Mouse (Mus musculus): Measurements from ENCODE around the gene Cdk5rap2.

Cdk5rap2 gene

DNA sequence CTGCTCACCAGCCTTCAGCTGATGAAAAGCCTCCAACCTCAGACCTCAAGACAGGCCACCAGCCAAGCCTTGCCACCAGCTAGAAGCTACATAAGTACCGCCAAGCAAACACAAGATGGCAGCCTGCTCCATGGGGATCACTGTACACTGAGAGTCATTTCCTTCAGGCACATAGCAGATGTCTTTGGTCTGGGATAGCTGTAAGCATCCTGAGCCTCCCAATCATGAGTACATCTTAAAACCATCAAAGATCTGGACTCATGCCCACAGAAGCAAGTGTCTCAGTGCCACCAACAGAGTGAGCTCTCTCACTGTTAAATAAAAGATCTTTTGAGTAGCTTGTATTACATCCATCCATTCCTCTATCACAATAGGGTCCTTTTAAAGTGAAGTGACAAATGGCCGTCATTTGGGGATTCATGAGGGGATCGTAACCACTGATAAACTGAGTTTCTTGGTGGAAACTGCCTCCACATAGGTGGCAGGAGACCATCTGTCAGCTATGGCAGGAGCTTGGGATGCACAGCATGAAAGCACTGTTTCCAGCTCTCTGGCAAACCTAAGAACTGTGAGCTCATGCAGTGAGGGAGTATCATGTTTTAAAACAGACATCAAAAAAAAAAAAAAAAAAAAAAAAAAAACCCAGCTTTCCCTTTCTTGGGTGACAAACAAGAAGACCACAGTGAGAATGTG is 150.4 kb downstream of the Cdk5rap2 start:
- DNase-seq = peak; percentile 73 to 85

DNA sequence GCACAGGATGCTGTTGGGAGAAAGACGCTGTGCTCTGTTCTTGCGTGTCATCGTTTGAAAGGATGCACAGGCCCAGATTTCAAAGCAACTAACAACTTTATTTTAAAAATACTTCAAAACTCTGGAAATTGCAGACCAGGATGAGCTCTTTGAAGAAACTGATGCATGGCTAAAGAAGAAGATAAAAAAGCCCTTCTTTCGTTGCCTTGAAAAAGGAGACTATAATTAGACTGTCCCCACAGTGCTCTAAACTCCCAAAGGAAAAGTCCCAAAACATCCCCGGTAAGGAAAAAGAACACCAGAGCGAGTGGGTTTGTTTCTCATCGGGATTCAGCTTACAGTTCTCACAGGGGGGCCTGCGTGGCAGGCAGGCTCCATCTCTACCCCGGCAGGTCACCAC is 151.4 kb downstream of the Cdk5rap2 start:
- DNase-seq = no peak

DNA sequence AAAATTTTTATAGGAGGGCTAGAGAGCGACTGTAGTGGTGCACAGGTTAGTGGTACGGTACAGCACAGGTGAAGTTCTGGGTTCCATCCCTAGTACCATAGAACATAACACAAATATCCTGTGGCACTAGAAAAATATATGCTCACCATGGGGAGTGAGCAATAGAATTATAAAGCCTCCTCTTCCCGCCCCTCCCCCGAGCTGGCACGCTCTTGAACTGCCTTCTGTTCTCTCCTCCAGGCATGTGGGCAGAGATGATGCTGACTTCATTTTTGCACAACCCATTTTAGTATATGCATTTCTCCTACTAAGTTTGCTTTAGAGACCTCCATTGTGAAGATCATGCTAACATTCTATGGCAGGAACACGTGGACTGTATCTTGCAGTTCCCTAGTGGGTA is 152.0 kb downstream of the Cdk5rap2 start:
- DNase-seq = peak; percentile 74 to 75

DNA sequence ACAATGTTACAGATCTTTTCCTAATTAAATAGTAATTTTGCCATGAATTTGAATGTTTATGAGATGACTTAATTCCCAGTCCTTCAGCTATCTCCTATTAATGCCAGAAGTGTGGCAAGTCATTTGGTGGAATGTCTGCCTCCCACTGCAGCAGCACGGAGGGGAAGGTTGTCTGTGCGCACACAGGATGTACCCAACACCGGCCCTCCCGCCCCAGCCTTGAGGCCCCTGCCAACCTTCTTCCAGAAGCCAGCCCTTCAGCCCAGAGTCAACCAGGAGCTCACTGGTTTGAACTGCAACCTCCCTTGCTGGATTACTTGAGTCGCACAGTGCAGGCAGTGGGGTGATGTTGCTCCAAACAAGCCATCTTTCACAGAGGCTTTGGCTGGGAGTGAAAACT is 158.5 kb downstream of the Cdk5rap2 start:
- DNase-seq = no peak

DNA sequence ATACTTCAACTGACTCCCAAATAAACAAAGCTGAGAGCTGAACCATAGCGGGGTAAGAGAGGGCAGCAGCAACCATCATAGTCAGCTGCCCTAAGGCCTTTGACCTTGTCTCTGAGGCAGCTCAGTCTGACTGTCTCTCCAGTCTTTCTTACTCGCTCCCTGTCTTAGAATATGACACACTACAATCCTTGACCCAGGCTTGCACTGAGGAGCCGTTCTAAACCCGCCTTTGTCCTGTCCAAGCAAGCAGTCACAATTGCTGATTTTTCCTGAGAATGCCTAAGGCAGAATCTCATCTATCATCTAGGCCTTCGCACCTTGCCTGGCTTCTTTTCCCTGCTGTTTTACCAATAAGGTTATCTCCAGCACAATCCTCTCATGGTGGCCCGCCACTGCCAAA is 164.5 kb downstream of the Cdk5rap2 start:
- no peak for DNase-seq

DNA sequence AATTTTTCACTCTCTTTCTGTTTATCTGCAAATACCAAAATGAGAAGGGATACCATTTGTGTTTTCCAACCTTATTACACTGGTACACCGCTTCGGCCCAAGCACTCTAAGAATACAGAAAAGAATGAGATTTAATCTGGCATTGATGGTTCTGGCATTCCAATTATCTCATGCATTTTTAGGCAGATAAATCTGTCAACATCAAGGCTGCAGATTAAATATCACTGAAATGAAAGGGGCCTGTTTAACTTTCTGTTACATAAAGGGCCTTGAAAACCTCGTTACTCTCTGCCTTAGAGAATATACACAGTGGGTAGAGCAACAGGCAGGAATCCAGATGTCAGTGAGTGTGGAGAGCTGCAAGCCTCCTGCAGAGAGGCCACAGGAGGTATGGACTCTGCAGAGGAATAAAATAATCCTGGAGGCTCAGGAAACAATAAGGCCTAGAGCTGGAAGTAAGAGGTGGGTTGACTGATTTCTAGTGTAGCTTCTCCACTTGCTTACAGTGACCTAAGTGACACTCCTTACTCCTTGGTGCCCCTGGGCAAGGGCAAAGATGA is 166.6 kb downstream of the Cdk5rap2 start:
- no peak for DNase-seq

DNA sequence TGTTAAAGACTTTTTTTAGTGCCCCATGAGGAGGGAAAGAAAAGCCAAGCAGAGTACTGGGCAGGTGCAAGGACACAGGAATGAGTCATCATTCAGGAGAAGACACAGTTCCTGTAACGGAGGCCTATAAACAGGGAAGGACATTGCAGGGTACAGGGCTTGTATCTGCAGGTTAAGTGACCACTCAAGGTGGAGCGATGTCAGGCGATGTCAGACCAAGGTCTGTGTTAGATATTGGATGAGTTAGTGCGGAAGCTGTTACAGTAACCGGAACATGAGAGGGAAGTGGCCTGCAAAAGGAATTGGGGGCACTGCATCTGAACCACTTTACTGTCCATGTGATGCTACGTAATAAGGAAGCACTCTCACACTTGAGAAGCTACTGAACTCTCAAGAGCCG is 170.5 kb downstream of the Cdk5rap2 start:
- no peak for DNase-seq

DNA sequence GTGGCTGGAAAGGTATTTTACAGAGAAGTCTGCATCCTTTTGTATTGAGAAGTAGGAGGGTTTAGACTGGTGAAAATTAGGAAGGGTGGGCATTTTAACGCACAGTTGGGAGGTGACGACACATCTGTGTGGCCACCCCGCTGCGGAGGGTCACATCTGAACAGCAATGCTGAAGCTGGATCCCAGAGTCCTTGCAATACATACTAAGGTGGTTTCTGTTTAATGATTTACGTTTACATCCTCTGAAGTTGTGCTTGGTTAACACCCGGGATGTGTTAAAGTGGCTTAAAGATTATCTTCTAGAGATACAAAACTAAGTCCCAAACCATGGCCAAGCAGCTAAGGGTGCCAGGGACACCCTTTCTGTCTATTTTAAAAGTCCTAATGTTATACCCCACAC is 171.4 kb downstream of the Cdk5rap2 start:
- no peak for DNase-seq

DNA sequence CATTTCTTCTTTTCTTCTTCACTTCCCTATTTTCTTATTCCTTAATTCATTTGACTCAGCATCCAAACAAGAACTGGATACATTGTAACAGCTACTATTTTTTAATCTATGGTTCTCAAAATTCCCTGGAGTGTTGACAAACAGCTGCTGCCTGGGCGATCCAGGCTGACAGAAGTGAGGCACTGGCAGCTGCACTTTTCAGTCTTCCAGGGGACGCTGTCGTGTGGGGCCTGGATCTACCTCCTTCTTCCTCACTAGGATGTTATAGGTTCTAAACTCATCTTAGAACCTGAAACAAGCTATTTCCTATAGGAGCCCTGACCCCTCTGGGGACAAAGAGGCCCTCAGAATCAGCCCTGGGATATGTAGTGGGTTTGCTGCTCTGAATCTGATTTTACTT is 177.9 kb downstream of the Cdk5rap2 start:
- DNase-seq = no peak

DNA sequence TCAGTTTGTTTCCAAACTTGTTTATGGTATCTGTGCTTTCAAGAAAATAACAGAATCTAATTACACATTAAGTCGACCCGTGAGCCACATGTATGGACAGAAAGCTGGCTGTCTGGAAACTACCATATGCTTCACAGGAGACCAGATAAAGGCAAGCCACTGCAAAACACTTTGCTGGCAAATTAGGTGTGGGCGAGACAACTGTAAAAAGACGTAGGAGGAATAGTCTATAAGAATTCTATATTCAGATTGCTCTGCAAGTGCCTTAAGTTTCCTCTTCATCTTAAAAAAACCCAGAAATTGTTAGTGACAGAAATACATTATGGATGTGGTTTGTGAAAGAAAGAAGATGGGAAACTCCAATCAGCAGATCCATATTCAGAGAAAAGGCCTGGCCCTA is 180.4 kb downstream of the Cdk5rap2 start:
- DNase-seq = no peak

DNA sequence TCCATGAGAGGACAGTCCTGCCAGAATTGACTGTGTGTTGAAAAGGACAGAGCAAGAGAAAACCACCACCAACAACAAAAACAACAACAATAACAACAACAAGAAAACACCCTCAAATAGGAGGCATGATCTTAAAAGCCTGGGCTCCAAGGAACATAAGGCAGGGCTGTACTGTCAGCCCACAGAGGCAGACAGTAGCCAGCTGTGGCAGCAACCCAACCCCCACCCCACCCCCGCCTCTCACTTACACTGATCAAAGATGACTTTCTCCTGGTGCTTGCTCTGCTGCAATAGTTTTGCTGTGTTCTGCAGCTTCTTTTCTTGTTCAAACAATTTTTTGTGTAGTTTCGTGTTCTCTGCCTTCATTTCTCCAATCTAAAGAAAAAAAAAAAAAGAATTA is 181.9 kb downstream of the Cdk5rap2 start:
- no peak for DNase-seq

DNA sequence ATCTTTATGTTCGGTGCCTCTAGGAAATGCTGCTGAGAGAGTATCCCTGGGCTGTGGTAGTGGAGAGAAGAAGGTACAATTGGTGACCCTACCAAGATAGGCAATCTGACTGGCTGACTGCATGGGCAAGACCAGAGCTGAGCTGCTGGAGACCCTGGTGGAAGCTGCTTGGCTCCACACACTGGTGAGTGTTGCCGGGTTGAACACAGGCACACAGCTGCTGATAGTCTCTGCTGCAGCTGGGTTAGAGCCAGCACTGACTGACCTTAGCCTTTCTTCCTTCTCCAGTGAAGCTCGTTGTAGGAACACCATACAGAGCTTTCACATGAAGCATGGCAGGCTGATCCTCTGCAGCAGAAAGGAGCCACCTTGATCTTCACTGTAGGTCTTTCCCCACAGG is 182.6 kb downstream of the Cdk5rap2 start:
- no peak for DNase-seq

DNA sequence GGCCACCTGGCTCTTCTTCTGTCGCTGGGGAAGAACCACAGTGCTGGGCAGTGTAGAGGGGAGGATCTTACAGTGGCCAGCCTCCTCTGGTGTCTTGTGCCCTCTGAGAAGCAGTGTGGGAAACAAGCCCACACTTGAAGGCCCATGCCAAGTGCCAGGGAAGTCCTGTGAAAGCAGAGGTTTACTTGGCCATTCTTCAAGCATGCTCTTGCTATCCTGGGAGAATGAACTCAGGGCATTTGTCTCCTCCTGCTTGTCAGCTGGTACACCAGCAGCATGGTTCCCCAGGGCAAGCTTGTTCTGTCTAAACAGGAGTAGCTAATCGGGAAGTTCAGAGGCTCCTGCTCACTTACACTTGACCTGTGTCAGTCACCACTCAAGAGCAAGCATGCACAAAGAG is 185.7 kb downstream of the Cdk5rap2 start:
- no peak for DNase-seq

DNA sequence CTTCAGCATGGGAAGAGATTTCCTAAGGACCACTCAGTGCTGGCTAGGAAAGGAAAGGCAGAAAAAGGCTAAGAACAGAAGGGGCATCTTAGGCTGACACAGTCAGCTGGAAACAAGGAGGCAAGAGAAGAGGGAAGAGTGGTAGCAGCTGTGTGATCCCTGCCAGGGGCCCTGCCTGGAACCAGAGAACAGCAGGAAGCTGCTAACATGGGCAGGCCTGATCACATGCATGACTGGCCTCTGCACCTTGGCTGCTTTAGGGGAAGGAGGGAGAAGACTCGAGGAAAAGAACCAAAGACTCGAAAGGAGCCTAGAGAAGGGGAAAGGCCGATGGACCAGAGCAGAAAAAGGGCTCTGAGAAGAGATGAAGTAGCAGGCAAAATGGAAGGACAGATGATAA is 188.4 kb downstream of the Cdk5rap2 start:
- DNase-seq = peak in 1 of 2 experiments; percentile 18

DNA sequence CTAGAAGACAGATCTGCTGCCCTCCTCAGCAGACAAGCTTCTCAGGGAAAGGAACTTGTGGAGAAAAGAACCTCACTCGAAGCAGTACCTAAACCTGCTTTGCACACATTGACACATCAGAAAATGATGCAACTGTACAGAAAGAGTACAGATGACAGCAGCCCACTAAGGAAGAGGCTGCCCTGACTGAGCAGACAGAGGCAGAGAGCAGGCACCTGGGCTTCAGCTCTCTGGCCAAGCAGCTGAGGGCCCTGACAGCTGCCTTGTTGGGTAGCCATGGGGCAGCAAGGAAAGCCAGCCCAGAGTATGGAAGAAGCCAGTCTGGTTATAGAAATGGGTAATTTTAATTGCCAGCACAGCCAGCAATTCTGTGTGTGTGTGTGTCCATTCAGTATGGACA is 188.9 kb downstream of the Cdk5rap2 start:
- no peak for DNase-seq

DNA sequence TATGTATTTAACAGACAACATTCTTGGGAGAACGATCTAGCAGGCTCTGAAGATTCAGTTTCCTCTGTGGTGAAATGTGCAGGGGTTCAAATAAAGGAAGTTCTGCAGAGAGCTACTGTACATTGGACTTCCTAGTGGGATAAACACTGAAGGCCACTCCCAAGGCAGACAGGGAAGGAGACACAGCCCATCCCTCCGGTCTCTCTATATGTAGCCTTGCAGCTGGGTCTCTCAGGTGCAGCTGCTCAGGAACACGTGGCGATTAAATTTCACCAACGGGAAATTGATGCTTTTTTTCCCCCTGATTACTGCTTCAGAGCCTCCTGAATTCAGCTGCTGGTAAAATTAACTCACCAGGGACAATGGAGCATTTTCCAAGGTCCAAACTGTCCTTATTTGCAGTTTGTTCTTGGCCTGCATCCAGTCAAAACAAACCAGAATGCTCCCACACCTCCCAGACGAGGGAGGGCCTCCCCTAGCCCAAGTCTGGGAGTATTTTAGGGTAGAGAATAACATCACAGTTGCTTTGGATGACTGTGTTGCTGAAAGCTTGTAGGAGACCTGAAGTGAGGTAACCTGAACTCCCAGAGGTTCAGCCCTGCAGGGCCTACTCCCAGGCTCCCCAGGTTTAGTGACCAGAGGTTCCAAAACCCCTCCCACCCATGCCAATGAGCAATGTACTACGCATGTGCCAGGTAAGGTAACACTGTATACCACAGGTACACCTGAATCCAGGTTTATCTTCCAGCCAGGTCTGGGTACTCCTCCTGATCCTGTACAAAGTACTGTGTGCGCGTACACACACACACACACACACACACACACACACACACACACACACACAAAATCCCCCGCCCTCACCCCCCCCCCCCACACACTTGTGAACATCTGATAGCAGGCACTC is 189.7 kb downstream of the Cdk5rap2 start:
- no peak for DNase-seq

DNA sequence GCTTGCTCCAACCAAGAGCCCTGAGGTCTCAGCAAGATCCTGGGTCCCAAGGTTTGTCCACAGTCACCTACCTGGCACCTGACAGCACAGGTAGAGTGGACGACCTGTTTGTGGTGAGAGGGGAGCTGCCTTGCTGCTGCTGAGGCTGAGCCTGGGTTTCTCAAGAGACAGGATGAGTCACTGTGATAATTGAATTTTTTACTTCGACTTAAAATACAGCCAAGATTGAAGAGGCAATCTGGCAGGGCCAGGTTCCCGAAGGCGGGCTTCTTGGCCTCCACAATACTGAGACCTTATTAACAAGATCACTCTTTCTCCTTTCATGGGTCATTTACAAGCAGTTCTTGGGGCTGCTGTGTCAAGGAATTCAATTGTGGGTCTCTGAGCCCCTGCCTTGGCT is 190.5 kb downstream of the Cdk5rap2 start:
- DNase-seq = peak in 1 of 2 experiments; percentile 18

DNA sequence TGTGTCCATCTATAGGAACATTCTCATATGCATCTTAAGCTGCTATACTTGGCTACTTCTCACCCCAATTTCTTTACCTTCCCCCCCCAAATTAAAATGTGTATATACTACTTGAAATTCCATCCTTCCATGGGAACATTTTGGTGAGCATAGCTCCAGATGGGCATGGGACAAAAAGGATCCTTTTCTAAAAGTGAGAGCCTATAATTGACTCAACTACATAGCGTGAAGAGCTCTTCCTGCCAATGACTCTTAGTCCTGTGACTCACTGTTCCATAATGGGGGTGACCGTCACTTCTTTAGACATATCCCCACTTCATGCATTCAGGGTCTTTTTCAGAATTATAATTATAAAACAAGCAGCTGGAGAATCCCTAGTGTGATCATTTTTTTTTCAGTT is 224.3 kb downstream of the Cdk5rap2 start:
- no peak for DNase-seq

Data from cerebellum, postnatal 14 days (tissue).